Mouse (Mus musculus): ENCODE data around the gene Pde10a.
A peak's percentile ranks its signal among the peaks of the same experiment; 100 is the strongest.

Gene Pde10a

DNA sequence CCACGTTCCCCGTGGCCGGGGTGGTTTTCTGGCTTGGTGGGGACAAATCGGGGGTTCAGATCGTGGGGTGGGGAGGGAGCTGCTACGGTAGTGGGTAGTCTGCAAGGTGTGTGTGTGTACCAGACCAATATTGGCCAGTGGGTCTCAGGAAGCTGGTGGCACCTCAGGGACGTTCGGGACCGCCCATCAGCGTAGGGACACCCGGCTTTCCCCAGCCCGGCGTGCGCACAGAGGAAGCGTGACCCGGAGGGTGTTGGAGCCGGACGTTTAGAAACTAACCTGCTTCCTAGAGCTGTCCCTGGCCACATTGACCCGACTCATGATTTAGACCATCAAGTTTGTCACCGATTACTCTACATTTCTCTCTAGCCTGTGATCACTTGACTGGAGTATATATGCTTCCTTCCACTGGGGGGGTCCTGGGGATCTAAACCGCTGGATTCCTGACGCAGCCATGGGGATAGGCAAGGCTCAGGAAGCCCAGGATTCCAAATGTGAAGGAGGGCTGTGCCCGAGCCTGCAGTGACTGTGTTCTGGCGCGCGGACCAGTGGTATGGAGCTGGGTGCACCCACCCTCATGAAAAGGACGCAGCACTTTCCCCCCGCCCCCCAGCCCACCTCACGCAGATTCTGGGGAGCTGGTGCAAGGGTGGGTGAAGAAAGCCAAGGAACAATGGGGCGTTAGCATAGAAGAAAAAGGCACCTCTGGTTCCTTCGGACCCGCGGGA, 277.2 kb downstream of the Pde10a start:
- DNase-seq, result peak; percentile 56

DNA sequence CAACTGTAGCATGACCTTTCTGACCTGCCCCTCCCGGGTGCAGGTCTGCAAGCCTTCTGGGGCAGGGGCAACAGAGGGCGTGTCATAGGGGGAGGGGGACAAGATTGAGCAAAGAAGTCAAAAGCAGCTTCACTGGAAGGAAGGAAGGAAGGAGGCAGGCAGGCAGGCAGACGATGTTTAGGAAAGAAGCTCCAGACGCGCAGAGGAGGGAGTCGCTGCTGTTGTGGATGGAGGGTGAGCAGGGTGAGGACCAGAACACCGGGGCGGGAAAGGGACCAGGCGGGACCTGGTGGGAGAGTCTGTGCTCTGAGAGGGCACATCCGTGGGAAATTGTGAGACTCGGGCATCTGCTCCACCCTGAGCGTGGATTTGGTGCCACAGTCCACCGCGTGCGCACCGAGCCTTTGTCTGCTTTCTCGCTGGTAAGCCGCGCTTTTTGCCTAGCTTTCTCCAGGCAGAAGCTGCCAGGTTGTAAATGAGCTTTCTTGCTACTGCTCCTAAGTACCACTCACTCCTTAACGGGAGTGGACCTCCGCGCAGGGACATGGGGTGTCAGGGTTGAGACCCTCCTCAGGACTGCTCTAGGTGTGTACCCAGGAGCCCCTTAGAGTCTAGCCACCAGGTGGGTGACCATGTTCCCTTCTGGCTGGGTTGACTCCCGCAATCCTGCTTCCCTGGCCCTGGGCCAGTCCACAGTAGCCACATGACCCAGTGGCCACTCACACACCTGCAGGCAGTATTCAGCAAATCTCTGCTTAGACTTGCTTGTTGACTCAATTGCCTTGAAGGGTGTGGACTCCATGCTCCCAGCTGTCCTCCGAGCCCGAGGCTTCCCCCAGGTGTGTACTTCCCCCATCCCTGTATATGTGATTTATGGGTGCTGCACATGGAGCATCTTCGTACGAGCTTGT, 278.0 kb downstream of the Pde10a start:
- DNase-seq, result peak; percentile 51

DNA sequence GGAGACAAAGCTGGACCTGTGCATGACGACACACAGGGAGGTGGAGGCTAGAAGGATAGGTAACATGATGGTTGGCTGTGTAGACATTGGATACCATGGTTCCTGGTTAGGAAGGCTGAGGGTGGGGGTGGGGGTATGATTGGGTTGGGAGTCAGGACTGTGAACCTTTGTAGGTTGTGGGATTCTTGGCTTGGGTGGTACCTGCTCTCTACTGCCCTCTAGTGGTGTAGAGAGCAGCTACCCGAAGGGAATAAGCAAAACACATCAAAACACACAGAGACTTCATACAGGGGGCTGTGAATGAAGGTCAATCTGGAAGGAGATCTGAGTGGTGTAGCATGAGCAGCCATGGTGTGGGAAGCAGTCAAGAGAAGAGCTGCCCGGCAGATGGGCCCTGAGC, 282.2 kb downstream of the Pde10a start:
- peak; percentile 64 for DNase-seq

DNA sequence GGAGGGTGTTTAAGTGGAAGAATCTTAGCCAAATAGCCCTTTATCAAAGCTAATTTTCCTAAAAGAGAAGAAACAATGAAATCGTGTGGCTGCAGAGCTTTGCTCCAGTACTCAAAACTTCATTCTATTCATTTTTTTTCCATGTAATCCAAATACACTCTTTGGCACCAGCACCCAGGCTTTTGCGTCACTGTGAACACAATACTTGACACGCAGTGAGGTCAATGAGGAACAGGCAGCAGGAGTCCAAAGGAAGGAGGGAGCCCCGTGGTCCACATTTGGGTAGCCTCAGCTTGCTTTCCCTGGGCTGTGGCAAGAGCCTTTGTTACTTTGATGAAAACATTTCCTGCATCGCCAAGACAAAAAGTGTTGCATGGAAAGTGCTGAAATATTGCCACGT, 284.6 kb downstream of the Pde10a start:
- DNase-seq, result no peak

DNA sequence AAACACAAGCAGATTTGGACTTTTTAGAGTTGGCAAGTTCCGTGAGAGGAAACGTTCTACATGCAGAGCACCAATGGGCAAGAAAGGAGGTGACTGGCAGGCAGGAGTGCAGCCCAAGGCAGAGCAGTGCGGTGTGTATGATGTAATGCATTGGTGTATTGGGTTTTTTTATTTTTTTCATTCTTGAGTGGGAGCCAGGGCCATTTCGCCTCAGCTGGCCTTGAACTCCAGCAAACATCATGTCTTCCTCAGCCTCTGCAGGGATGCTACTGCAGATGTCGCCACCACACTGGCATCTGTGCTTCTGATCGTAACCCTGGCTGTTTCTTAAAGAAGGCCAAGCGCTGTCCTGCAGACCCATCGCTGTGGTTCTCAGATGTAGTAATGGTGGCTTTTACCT, 285.0 kb downstream of the Pde10a start:
- no peak for DNase-seq

DNA sequence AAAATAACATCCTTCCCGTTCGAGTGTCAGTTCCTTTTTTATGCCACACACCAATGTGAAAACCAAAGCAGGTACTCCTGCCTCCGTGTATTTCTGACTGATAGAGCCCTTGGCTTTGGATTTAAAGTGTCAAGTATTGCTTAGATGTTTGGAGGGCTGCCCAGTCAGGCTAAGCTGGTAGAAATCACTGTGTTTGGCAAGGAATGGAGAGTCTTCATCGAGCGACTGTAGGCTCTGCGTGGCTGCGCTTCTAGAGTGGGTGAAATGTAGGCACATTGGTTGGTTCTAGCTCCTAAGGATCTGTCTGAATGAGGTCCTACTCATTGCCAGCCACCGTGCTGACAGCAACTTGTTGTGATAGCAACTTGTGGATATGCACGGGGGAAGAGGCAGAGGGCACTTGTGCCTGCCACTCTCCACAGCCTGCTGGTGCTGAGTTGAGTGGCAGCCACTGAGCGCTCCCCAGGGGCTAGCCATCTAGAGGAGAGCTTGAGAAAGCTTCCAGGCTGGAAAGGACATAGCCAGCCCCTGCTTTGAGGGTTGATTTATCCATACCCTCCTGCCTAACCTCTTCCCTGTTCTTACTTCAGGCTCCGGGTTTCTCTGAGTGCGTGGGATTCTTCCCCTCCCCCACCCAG, 287.2 kb downstream of the Pde10a start:
- DNase-seq, result peak; percentile 39

DNA sequence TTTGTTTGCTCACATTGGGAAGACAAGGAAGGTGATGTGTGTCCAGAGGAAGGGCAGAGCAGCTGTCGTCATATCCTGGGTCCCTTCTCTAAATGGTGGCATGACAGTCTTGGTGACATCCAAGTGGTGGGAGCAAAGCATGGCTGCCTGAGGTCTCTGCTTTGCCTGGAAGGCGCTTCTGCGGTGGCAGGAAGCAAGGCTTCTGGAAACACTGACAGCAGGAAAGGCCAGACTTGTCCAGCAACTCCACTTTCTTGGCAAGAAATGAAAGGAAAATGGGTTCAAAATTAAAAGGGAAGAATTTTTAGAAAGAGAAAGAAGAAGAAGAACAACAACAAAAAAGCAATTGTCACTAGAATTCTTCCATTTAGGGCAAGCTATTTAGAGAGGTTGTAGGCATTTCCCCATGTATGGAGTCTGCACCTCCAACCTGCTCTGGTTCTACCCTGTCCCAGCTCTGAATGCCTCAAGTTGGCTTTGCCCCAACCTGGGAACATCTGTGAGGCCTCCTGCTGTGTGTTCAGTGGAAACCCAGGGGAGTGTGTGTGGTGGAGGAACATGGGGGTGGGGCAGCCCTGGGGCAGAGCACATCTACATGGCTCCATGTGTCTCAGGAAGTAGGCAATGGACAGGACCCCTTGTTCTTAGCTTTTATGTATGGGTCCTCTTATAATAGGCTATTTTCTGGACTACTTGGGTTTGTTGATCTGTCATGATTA, 288.8 kb downstream of the Pde10a start:
- DNase-seq, result no peak

DNA sequence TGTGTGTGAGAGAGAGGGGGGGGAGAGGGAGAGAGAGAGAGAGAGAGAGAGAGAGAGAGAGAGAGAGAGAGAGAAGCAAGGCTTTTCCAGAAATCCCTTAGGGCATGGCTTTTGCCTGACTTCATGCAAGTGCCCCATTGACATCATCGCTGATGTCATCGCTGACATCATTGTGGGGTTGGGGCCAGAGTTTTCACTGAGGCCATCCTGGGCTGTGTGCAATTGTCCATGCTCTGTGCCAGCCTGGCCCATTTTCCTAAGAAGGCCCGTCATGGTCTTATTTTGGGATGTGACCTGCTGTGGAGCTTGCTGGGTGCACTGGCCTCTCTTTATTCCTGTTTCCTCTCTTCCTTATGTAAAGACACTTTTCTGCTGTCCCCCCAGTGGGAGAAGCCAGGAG, 290.2 kb downstream of the Pde10a start:
- no peak for DNase-seq

DNA sequence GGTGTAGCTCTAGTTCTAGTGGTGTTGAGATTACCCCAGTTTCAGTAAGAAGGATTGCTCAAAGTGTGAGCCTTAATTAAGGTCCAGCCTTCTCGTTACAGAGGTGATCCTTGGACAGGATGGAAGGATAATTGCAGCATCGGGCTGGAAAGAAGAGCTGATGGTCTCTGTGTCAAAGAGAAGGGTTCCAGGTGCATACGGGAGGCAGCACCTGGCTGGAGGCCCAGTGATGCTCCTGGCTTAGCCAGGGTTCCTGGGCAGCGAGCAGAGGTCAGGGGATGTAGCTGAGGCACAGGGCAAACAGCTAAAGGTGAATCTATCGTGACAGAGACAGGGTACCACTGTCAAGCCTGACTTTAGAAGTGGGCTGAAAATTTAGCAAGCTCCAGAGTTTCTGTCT, 290.7 kb downstream of the Pde10a start:
- DNase-seq, result no peak

DNA sequence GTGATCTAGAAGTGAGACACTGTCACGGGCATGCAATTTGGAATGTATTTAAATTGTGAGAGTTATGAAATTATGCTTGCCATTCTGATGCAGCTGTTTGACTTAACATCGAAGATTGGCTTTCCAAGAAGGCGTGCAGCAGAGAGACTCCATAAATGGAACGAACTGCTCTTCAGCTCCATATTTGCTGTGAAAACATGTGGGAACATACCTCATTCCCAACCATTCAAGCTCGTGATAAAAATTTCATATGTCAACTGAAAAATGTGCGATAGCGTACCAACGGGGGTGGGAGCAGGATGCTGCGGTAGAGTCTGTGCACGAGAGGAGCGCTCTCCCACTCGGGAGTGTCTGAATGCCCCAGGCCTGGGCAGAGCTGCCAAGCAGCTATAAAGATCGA, 293.5 kb downstream of the Pde10a start:
- DNase-seq, result no peak

DNA sequence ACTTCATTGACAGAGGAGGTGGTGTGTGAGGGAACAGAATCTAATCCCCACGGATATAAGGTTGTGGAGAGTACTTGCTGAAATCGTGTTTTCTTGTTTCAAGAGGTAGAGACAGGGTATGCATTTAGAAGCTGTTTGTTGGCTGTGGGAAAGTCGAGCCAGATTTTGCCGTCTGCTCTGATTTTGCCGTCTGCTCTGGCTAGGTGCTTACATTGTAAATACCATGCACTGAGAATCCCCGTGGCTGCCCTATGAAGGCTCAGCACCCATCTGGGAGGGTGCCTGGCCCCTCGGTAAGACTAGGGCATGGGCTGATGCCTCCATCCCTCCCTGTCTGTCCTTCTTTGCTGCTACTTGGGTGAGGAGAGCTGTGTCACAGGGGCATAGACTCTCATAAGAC, 298.4 kb downstream of the Pde10a start:
- no peak for DNase-seq

DNA sequence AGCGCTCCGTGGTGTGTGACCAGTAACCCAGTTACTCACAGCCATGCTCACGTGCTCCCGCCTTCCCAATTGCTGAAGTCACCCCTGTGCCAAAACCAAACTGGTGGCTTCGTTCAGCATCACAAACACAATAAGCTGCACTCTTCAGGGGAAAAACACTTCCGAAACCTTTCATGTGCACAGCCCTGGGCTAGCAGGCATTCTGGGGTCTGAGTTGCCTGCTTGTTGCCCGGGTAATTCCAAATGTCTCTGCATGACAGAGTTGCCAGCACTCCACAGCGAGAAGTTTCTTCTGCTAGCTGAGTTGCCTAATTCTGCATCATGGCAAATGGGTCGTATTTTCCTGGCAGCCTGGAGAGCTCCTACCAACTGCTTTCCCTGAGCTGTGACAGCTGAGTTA, 302.0 kb downstream of the Pde10a start:
- no peak for DNase-seq

DNA sequence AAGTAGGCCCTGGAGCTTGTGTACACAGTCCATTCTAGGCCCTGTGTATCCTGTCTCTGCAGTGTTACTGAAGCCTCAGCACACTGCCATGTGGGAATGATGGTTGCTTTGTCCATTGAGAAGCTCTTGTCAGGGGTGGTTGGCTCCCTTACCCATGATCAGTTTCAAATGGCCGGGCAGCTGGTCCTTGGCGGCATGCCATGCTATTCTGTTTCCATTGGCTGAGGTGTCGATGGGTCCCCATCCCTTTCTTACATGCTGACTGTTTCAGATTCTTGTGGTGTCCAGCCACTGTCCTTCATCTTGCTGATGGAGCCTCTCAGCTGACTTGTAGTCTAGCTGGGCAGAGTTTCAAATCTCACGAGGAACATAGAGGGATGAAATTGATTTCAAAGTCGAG, 305.8 kb downstream of the Pde10a start:
- DNase-seq, result no peak

DNA sequence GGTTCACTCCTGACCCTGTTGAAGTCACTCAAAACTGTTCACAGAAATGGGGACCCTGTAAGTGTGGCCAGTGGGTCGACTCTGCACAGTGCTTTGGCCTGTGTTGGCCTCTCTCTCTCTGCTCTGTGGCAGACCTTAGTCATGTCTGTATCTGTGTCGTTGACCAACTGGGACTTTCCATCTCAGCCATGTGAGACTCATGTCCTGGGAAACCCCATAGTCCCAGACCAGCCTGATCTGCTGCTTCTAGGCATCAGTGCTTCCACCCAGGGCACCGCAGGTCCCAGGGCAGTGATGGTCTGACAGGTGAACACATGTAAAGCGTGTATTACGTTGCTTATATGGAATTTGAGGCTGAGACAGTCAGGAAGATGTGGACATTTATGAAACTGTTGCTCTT, 311.1 kb downstream of the Pde10a start:
- no peak for DNase-seq

DNA sequence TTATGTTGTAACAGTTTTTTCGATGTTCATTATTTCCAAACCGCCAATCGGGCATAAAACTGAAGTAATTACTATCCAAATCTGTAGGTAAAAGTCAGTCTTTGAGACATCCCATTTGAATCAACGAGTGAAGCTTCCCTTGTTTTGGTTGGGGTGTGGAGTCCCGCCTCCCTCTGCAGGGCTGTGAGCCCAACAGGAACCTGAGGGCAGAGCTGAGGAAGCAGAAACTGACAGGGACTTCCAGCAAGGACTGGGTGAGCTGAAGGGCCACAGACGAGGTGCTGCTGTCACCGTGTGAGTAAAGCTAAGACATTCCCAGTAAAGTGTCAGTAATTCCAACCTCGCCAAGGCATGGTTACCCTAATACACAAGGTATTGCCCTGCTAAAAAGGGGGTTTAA, 313.1 kb downstream of the Pde10a start:
- no peak for DNase-seq

DNA sequence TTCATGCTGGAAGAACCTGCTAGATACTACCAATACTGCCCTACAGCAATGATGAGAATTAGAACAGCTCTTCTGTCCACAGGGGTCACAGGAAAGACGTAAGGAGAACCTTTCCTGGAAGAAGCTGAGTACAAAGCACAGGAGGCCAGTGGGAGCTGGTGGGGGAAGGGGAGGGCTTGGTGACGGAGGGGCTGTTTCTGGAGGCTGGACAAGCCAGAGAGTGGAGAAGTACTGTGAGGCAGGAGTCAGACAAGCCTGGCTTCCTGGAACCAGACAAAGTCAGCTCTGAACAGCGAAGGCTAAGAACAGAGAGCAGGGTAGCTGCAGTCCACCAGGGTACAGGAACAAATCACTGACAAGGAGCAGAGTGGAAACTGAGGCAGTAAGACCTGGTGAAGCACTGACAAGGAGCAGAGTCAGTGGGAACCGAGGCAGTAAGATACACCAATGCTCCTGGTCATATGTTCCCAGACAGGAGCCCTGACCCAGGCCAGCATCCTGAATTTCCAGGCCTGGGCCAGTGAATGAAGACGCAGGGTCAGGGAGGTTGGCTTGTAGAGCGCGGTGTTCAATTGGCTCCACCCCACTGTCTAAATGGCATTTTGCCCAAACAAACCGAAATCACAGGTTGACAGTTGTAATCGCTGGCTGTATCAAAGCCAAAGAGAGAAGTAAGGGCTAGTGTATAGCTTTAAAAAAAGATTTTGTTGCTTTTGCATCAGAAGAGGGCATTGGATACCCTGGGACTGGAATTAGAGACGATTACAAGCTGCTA, 314.3 kb downstream of the Pde10a start:
- DNase-seq, result no peak

DNA sequence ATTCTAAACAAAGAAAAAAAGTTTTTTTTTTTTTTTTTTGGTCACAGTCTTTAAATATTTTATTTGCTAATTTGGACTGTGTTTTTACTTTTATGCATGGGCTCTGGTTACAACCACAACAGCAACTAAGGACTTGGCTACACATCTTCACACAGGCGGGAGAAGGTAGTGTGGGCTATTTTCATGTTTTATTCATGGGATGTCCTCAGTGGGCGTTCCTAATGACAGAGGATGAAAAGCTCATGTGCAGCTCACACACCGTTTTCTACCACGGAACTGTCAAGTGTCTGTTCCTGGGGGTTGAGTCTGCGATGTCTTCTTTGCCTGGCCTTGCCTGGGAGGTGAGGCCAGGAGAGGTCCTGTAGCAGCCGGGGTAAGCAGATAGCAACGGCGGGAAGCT, 315.9 kb downstream of the Pde10a start:
- no peak for DNase-seq

DNA sequence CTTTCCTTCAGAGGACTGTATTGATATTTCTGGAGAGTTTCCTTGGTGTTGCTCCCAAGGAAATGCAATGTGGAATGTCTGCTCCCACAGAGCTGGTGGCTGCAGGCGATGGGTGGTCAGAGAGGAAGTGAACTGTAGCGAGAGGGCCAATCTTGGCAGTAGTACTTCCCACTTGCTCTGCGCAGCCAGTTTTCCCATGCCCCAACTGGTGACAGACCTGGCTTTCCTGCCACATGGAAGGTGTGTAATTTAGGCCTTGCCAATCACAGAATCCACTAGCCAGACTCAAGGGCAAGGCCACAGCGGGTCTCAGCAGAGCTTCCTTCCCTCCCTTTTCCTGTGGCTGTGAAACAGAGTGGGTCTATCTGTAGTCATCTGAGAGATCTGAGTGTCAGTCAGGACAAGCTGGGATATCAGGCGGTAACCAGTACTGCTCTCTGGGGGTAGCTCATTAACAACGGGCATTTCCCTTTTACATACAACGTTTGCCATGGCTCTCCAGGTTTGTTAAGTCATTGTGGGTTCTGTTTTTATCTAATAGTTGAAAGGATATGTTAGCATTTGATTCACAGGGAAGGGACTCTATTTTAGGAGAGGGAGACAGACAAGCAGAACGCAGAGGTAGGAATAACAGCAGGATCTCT, 316.8 kb downstream of the Pde10a start:
- no peak for DNase-seq

DNA sequence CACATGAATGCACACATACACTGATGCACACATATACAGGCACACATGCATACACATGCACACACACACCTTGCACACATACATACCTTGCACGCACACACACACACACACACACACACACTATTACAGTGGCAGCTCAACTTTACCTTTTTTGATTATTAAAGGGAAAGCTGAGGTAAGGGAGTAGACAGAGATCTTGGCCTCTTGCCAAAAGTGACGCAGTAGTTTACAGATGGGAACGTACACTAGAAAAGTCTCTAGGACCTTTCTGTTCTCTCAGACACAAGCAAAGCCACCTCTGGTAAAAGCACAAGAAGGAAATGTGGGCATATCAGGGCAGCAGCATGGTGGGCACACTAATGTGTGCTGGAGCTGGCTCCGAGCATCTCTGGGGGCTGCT, 317.5 kb downstream of the Pde10a start:
- no peak for DNase-seq

DNA sequence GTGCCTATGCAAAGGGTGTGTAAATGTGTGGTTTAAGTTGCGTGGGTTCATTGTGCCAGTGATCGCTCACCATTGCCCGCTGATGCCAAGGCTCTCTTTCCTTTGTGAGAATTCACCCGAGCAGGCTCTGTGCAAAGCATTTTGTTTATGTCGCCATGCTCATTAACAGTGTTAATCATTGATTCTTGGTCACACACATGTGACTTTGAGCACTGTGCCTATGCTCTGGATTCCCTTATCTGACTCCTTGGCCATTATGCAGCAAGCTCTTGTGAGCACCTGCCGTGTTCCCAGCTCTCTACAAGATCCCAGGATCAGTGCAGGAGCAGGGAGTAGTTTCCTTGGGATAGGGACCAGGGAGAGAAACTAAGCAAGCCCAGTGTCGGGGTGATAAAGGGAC, 318.8 kb downstream of the Pde10a start:
- no peak for DNase-seq

DNA sequence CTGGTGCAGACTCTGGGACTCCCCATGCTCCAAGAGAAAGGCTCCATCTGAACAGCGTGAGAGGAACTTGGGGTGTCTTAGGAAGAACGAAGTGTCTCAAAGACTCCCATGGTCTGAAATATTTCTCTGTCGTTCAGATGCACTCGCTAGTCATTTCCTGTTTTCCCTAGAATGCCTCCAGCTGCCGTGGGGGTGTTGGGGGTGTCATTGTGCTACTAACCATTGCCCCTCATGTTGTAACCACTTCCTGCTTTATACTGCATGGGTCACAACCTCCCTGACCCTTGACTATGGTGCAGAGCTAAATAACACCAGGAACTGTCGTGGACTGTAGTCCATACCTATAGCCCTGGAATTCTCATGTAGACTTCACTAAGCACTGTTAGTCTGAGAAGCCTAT, 321.3 kb downstream of the Pde10a start:
- no peak for DNase-seq

DNA sequence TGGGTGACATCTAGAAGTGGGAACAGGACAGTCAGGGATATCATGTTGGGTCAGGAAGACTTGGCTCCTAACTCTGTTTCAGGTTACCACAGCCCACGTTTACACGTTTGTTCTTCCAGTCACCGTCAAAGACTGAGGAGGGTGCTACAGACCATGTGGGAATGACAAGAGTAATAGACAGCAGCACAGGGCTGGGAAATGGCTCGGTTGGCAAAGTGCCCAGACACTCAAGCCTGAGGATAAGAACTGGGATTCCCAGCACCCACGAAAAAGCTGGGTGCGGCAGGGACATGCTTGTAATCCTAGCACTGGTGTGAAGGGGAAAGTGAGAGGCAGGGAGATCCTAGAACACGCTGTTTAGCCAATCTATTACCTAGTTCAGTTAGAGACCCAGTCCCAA, 322.4 kb downstream of the Pde10a start:
- DNase-seq, result no peak

Data from embryo, embryonic 11 days (tissue).